Mouse (Mus musculus): ENCODE measurements around the gene Il11ra1.
"Not testable (repeated sequence)": the region's sequence is repeated elsewhere in the genome, so short reads cannot be mapped to it uniquely, and the experiment has no call there.

The Il11ra1 gene

GRCm38 (mm10) chr4:41783197-41783596 is 83.4 kb downstream of the Il11ra1 start:
- not testable (repeated sequence) for DNase-seq
